Mouse (Mus musculus) adrenal gland, adult 2 months (tissue): ENCODE results near the gene Prrc2b. TPM values are rescaled to one million over a fixed set of nuclear protein-coding genes. Genes with fewer than 3 reads are reported as not detected.

Experiments used
- DNase-seq: peaks from one replicate; pipeline ENCODE4 v3.0.0; 2021
- microRNA-seq, 2 experiments: library from miRNA; unstranded; fragments of <30 nt; microRNA quantifications; one replicate each; pipeline ENCODE4 v1.2.0; 2021
- polyA plus RNA-seq: library from polyadenylated mRNA; depleted of rRNA; stranded (reverse); fragments of >200 nt; gene quantifications from 2 replicates; pipeline ENCODE4 v1.2.3, GENCODE M21; 2012; rRNA removed
- total RNA-seq, 2 experiments: library from RNA; stranded (reverse); gene quantifications; 2 replicates each; pipeline ENCODE4 v1.2.3; 2021

The Prrc2b gene
- total and polyA plus RNA-seq, 3 experiments: 82.7 to 104 (median 93.5) TPM

DNA sequence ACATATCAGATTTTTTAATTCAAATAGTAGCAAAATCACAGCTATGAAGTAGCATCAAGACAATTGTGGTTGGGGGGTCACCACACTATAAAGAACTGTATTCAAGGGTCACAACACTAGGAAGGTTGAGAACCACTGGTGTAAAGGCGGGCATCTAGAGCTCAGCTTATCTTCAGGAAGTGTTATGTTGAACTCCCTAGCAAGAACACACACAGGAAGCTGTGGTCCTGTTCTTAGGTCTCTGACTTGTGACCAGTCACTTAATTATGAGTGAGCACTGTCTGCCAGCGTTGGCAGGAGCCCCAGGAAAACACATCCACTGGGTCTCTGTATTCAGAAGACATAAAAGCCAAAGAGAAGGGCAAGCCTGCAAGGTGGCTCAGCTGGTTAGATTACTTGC is 131.4 kb downstream of the Prrc2b start:
- DNase-seq: no peak

DNA sequence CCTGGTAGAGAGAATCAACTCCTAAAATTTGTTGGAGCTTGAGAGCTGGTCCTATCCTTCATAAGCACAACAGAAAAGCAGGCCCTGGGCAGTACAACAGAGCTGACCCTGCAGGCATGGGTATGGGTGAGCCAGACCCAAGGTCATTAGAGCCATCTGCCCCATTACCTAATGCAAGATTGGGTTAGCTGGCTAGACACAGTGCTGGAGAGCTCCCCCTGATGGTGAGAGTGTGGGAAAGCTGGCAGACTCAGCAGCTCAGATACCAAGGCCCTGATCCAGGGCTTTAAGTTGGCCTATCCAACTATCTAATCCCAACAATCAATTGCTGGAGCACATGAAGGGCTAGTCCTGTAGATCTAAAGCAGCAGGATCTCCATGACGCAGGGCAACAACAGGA is 131.8 kb downstream of the Prrc2b start:
- DNase-seq: peak; percentile 88

DNA sequence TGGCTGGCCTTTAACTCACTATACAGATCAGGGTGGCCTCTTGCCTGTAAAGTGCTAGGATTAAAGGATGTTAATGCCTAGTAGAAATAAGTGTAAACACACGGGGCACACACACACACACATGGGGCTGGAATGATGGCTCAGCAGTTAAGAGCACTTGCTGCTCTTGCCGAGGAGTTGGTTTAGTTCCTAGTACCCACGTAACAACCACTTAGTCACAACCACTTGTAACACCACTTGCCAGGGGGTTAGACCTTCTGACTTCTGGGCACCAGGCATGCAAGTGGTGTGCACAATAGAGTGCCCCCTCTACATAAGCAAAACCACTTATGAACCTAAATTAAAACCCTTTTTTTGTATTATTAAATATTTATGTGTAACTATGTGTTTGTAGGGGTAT is 133.1 kb downstream of the Prrc2b start:
- no peak for DNase-seq

Small RNA genes lying within 50 kb of the gene (microRNA-seq; reads per million reads assigned to microRNA genes)
- 0 reads per million in 2 experiments for gene Gm27805

Other genes with a start within 250 kb of the Prrc2b start
- 10 to 100 TPM; 20.7 to 81.0 TPM for gene Aif1l, start 200.9 kb upstream of the Prrc2b start, total RNA-seq
- 16.2 and 16.3 TPM in 2 replicates for gene Aif1l, start 200.9 kb upstream of the Prrc2b start, polyA plus RNA-seq
- gene Nup214, start 176.6 kb upstream of the Prrc2b start, total RNA-seq: 10 to 100 TPM; 52.5 to 68.6 TPM
- gene Nup214, start 176.6 kb upstream of the Prrc2b start, polyA plus RNA-seq: 36.1 and 42.9 TPM in 2 replicates
- 1 to 10 TPM; 1.5 to 4.8 TPM for gene Fam78a, start 66.2 kb upstream of the Prrc2b start, total RNA-seq
- gene Fam78a, start 66.2 kb upstream of the Prrc2b start, polyA plus RNA-seq: 2.6 and 6.5 TPM in 2 replicates
- 1 to 10 TPM; 4.0 to 4.2 TPM for gene Plpp7, start 55.6 kb upstream of the Prrc2b start, total RNA-seq
- 35.8 and 42.0 TPM in 2 replicates for gene Plpp7, start 55.6 kb upstream of the Prrc2b start, polyA plus RNA-seq
- gene Pomt1, start 85.5 kb downstream of the Prrc2b start, total RNA-seq: 10 to 100 TPM; 32.5 to 40.4 TPM
- 42.8 and 49.6 TPM in 2 replicates for gene Pomt1, start 85.5 kb downstream of the Prrc2b start, polyA plus RNA-seq
- gene Uck1, start 109.1 kb downstream of the Prrc2b start, total RNA-seq: 100 to 1,000 TPM; 116 to 148 TPM
- 202 and 249 TPM in 2 replicates for gene Uck1, start 109.1 kb downstream of the Prrc2b start, polyA plus RNA-seq
- gene Golga2, start 136.3 kb downstream of the Prrc2b start, total RNA-seq: 10 to 100 TPM; 81.1 to 82.9 TPM
- 25.8 and 31.5 TPM in 2 replicates for gene Golga2, start 136.3 kb downstream of the Prrc2b start, polyA plus RNA-seq
- 100 to 1,000 TPM; 324 to 358 TPM for gene Swi5, start 137.0 kb downstream of the Prrc2b start, total RNA-seq
- 317 and 318 TPM in 2 replicates for gene Swi5, start 137.0 kb downstream of the Prrc2b start, polyA plus RNA-seq
- gene Ciz1, start 201.2 kb downstream of the Prrc2b start, total RNA-seq: 10 to 100 TPM; 54.0 to 94.0 TPM
- gene Ciz1, start 201.2 kb downstream of the Prrc2b start, polyA plus RNA-seq: 290 and 303 TPM in 2 replicates
- gene Dnm1, start 202.3 kb downstream of the Prrc2b start, total RNA-seq: 10 to 100 TPM; 15.8 to 22.5 TPM
- gene Dnm1, start 202.3 kb downstream of the Prrc2b start, polyA plus RNA-seq: 114 and 144 TPM in 2 replicates
- 100 to 1,000 TPM; 152 to 167 TPM for gene 1110008P14Rik, start 230.9 kb downstream of the Prrc2b start, total RNA-seq
- 1,060 and 1,061 TPM in 2 replicates for gene 1110008P14Rik, start 230.9 kb downstream of the Prrc2b start, polyA plus RNA-seq
- 1 to 10 TPM; 2.2 to 2.8 TPM for gene Lcn2, start 237.2 kb downstream of the Prrc2b start, total RNA-seq
- 0.45 and 2.1 TPM in 2 replicates for gene Lcn2, start 237.2 kb downstream of the Prrc2b start, polyA plus RNA-seq
- gene Ptges2, start 244.8 kb downstream of the Prrc2b start, total RNA-seq: 10 to 100 TPM; 55.3 to 69.6 TPM
- gene Ptges2, start 244.8 kb downstream of the Prrc2b start, polyA plus RNA-seq: 35.6 and 50.7 TPM in 2 replicates